Mouse (Mus musculus): ENCODE data around the gene Ryr1. TPM values are rescaled to one million over a fixed set of nuclear protein-coding genes. Genes with fewer than 3 reads are reported as not detected.

Ryr1 gene
- polyA plus RNA-seq (2012; rRNA removed): 2.1 and 2.3 TPM in 2 replicates

DNA sequence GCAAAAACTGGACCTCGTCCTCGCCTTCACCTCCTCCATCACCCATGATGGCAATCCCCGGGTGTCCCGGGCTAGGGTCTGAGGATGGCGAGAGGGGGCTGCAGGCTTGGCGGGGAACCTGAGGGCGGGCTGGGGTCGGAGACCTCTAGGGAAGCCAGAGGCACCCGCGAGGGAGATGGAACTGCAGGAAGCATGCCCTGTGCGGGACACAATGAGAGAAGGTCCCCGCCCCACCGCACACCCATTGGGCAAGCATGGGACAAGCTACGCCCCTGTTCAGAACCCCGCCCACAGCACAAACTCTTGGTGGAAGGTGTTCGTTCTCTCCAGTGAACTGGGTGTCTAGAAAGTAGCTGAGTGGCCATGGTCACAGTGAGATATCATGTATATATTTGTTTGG lies at the start of gene Ryr1:
Ryr1 (minus strand) TSS at position 210 of the 400 bp plus-strand sequence.

DNA sequence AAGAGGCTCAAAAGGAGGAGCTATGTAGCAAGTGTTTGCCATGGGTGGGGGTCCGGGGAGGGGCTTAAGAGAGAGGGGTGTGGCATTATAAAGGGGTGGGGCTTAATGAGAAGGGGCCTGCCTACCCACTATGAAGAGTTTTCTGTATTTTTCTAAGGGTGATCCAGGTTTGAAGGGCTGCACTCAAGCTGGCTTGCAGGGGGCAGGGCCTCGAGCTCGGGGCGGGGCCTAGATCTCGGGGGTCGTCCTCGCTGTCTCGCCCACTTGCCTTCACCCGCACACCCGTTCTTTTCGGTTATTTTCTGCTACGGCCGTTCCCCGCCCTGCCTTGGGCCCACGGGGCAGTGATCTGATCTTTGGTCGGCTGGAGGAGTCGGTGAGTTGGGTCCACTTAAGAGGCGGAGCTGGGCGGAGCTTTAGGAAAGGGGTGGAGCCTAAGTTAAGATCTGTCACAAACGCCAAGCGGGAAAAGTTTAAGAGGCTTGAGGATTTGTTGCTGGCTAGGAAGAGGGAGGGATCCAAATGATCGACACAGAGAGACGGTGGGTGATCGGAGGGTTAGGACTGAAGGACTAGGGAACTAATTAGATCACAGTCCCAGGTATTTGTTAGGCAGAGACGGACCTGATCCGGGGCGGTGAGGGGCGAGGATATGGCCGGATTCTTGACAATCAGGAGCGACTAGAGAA lies 45.2 kb upstream of the Ryr1 start, which contains the start of the genes Ggn and Spred3:
Ggn (plus strand) TSS at position 145 of the 689 bp plus-strand sequence.
Spred3 (minus strand) TSS at position 346 of the 689 bp plus-strand sequence.

DNA sequence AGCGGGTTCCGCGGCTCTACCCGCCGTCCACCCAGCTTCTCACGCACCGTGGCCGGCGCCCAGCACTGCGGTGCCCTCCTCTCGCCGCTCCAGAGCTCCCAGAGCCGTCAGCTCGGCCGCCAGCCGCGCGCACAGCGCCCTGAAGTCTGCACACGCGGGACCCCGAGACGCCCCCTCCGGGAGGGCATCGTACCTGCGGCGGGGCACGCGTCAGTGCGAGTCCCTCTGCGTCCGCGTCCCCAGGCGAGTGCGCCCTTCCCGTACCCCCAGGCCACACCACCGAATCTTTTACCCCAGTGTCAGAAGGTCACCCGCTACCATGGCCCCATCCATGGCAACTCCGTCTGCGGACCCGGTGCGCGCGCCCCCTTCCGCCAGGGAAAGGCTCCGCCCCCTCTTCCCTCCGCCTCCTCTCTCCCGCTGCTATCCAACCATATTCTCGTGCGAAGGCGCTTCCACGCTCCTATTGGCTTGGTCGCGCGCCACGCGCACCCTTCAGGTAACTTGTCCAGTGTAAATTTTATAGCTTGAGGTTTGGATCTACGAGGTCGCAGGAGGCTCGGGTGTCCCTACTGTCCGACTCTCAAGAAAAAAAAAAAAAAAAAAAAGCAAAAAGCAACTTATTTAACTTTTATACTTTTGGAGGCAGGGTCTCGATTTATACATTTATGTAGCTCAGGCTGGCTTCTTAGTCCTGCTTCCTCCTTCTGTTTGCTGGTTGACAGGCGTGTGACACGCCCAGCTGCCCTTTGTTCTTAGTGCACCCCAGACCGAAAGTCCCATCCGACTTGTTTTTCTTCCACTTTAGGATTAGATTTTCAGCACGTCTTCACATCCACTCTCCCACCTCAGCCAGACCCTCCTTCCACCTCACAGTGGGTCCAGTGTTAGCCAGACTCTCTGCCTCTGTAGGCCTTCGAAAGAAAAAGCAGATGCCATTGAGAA lies 31.1 kb upstream of the Ryr1 start, which contains the start of gene Fam98c:
Fam98c (minus strand) TSS at position 397 of the 945 bp plus-strand sequence.

DNA sequence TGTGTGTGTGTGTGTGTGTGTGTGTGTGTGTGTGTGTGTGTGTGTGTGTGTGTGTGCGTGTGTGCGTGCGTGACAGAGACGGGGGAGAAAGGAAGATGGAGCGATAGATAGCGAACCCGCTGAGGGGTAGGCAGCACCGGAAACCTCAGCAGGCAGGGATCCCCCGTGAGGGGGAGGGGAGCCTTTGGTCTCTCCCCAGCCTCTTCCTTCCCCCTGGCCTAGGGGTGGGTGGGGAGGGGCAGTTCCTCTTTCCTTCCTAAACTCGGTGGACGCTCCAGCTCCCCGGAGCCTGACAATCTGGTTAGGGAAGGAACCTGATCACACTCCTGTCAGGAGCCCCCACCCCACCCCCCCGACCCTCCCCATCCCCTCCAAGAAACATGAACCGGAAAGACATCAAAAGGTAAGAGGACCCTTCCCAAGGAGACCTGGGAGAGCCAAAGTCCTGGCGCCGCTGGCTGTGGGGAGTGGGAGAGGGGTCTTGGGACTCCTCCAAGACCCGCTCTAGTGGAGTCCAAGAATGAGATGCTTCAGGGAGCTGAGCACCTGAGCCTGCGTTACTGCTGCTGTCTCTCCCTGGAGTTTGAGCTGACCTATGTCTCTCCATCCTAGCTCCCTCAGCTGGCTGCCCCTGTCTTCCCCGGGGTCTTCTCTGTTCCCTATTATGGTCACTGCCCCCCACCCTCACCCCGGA lies 9.9 kb upstream of the Ryr1 start, which contains the start of gene Rasgrp4:
Rasgrp4 (plus strand) TSS at position 159 of the 694 bp plus-strand sequence.

DNA sequence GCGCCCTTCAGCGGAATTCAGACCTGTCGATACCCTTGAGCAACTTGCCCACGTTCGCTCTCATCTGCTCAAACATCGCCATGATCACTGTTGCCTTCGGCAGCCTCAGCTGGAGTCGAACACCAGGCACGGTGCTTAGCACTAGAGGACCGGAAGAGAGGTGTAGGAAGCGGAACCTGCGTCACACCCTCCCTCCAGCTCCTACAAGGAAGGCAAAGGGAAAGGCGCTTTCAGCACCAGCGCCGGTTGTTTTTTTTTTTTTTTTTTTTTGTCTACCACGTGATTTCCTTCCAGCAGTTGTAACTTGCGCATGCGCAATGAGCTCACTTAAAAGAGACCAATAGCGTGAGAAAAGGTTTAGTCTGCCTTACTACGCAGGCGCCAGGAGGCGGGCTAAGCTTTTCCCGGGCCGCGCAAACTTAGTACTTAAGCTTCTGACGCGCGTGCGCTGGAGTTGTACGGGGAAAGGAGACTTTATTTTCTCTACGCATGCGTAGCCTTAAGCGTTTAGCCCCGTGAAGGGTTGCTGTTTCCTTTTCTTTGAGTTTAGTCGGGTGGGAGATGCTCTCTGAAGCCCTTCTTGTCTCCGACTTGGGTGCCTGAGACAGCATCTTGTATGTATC lies 143.2 kb downstream of the Ryr1 start, which contains the start of the genes Eif3k and Map4k1:
Eif3k (minus strand) TSS at position 214 of the 623 bp plus-strand sequence.
Map4k1 (plus strand) TSS at position 400 of the 623 bp plus-strand sequence.

DNA sequence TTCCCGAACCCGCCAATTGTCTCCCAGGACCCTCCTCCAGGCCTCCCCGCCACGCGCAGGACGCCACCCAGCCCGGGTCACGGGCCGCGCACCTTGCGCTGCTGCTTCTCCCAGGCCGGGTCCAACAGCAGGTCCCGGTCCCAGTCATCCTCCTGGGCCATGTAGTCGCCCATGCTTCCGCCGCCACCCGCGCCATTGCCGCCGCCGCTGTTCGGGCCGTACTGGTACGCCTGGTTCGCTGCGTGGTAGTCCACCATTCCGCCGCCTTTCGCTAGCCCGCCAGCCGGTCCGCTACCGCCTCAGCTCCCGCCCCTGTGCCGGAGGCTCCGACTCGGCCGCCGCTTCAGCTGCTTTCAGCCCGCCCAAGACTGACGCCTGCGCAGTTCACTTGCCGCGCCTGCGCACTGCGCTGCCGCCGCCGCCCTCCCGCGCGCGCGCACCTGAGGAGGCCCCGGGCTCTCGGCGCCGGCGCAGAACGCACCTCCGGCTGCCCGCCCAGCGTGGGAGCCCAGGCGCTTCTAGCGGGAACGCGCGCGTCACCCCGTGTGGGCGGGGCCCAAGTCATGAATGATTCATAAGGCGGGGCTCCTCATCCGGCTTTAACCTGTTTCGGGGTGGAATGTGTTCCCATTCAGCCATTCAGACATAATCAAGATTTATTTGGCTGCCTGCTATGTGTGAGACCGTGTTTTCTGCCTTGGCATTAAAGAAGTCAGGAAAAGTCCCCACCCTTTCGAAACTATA lies 162.9 kb downstream of the Ryr1 start, which contains the start of gene Actn4:
Actn4 (minus strand) TSS at position 414 of the 744 bp plus-strand sequence.

Other genes with a start within 250 kb of the Ryr1 start
- 1.5 and 3.3 TPM in 2 replicates for gene Capn12, start 243.8 kb downstream of the Ryr1 start, polyA plus RNA-seq (2012; rRNA removed)
- gene Actn4, start 162.8 kb downstream of the Ryr1 start, polyA plus RNA-seq (2012; rRNA removed): 295 and 310 TPM in 2 replicates
- gene Eif3k, start 143.3 kb downstream of the Ryr1 start, polyA plus RNA-seq (2012; rRNA removed): 86.0 and 100 TPM in 2 replicates
- 1.3 and 2.2 TPM in 2 replicates for gene Map4k1, start 143.1 kb downstream of the Ryr1 start, polyA plus RNA-seq (2012; rRNA removed)
- gene Rasgrp4, start 9.7 kb upstream of the Ryr1 start, polyA plus RNA-seq (2012; rRNA removed): 1.7 and 2.1 TPM in 2 replicates
- gene Fam98c, start 31.1 kb upstream of the Ryr1 start, polyA plus RNA-seq (2012; rRNA removed): 23.6 and 35.1 TPM in 2 replicates
- gene Ggn, start 45.0 kb upstream of the Ryr1 start, polyA plus RNA-seq (2012; rRNA removed): 0.84 and 1.0 TPM in 2 replicates
- gene Spred3, start 45.2 kb upstream of the Ryr1 start, polyA plus RNA-seq (2012; rRNA removed): 1.9 and 2.1 TPM in 2 replicates
- 58.0 and 58.4 TPM in 2 replicates for gene Psmd8, start 55.5 kb upstream of the Ryr1 start, polyA plus RNA-seq (2012; rRNA removed)
- 0.23 and 0.53 TPM in 2 replicates for gene Catsperg1, start 88.9 kb upstream of the Ryr1 start, polyA plus RNA-seq (2012; rRNA removed)
- gene Kcnk6, start 107.3 kb upstream of the Ryr1 start, polyA plus RNA-seq (2012; rRNA removed): 42.1 and 45.1 TPM in 2 replicates
- 69.2 and 106 TPM in 2 replicates for gene Yif1b, start 113.2 kb upstream of the Ryr1 start, polyA plus RNA-seq (2012; rRNA removed)
- gene 2200002D01Rik, start 123.3 kb upstream of the Ryr1 start, polyA plus RNA-seq (2012; rRNA removed): 51.1 and 60.9 TPM in 2 replicates
- 427 and 890 TPM in 2 replicates for gene Spint2, start 156.7 kb upstream of the Ryr1 start, polyA plus RNA-seq (2012; rRNA removed)
- 18.9 and 33.1 TPM in 2 replicates for gene Ppp1r14a, start 164.1 kb upstream of the Ryr1 start, polyA plus RNA-seq (2012; rRNA removed)
- 0.30 and 0.56 TPM in 2 replicates for gene Dpf1, start 178.8 kb upstream of the Ryr1 start, polyA plus RNA-seq (2012; rRNA removed)